41 mouse cellular contexts compared by ENCODE assay signal in genomic region chr16:58683911-58684310, GRCm38 (mm10). TPM values are rescaled to one million over a fixed set of nuclear protein-coding genes. Genes with fewer than 3 reads are reported as not detected.
"Had no signal": no experiment of that assay in that cellular context is flagged by ENCODE, and none has a peak within 500 bp of the region (broad histone marks: within the 10 kb centered on the region; RNA-seq: fewer than 3 reads in every experiment).

No protein-coding gene starts in this region.

- H3K9ac ChIP-seq: forebrain, postnatal 0 days; heart, embryonic 13.5 days; heart, embryonic 15.5 days; hindbrain, embryonic 13.5 days; hindbrain, embryonic 15.5 days; kidney, embryonic 15.5 days; limb, embryonic 12.5 days had no signal

- H3K27me3 ChIP-seq: heart, embryonic 13.5 days; heart, embryonic 15.5 days; hindbrain, embryonic 13.5 days; hindbrain, embryonic 15.5 days; kidney, embryonic 15.5 days; limb, embryonic 12.5 days had no signal

- H3K4me1 ChIP-seq: hindbrain, embryonic 13.5 days; hindbrain, embryonic 15.5 days; kidney, embryonic 15.5 days; limb, embryonic 10.5 days; limb, embryonic 12.5 days had no signal

- H3K9me3 ChIP-seq: heart, embryonic 10.5 days; heart, embryonic 13.5 days; heart, embryonic 15.5 days; hindbrain, embryonic 13.5 days; hindbrain, embryonic 15.5 days; kidney, embryonic 15.5 days; limb, embryonic 10.5 days; limb, embryonic 12.5 days had no signal

- H3K27ac ChIP-seq: heart, embryonic 10.5 days; heart, embryonic 13.5 days; heart, embryonic 15.5 days; hindbrain, embryonic 13.5 days; hindbrain, embryonic 15.5 days; hindbrain, postnatal 0 days; kidney, embryonic 15.5 days; kidney, postnatal 0 days; limb, embryonic 10.5 days; limb, embryonic 12.5 days had no signal

- H3K4me2 ChIP-seq: heart, embryonic 13.5 days; heart, embryonic 15.5 days; hindbrain, embryonic 13.5 days; hindbrain, embryonic 15.5 days; kidney, embryonic 15.5 days; limb, embryonic 12.5 days had no signal

- H3K4me3 ChIP-seq: heart, embryonic 10.5 days; heart, embryonic 13.5 days; heart, embryonic 15.5 days; hindbrain, embryonic 13.5 days; hindbrain, embryonic 15.5 days; kidney, embryonic 15.5 days; limb, embryonic 10.5 days; limb, embryonic 12.5 days had no signal

- DNase-seq: forebrain, postnatal 0 days; gastrocnemius, postnatal 14 days; gastrocnemius, postnatal 36 days; heart, adult 18-20 months; heart, postnatal 14 days; heart, postnatal 36 days; kidney, adult 11 months; kidney, adult 9 months; kidney, postnatal 14 days; kidney, postnatal 36 days; layer of hippocampus, adult 9-11 months; layer of hippocampus, postnatal 36 days had no signal

- ATAC-seq: forebrain, postnatal 0 days; hindbrain, postnatal 0 days; intestine, embryonic 16.5 days had no signal

RNA-seq across cellular contexts. Expression of gene Gpr15, which starts 35.0 kb away (rescaled TPM):
- total RNA-seq: gastrocnemius, adult 18-20 months; gastrocnemius, adult 8-10 months; gastrocnemius, postnatal 14 days; gastrocnemius, postnatal 36 days; heart, adult 18-20 months; heart, adult 8-10 months; heart, postnatal 14 days; heart, postnatal 36 days; hematopoietic stem cell, adult 5-6 weeks; layer of hippocampus, adult 18-20 months; layer of hippocampus, adult 8-10 months; layer of hippocampus, postnatal 14 days; layer of hippocampus, postnatal 36 days; left cerebral cortex, adult 18-20 months; left cerebral cortex, adult 8-10 months; left cerebral cortex, postnatal 14 days; left cerebral cortex, postnatal 36 days had no signal
- polyA plus RNA-seq: forebrain, postnatal 0 days; gonadal fat pad, adult 2 months; heart, embryonic 10.5 days; heart, embryonic 13.5 days; heart, embryonic 15.5 days; hindbrain, embryonic 11.5 days; hindbrain, embryonic 13.5 days; hindbrain, embryonic 15.5 days; hindbrain, postnatal 0 days; intestine, embryonic 14.5 days; kidney, embryonic 15.5 days; kidney, postnatal 0 days; limb, embryonic 10.5 days; limb, embryonic 12.5 days had no signal

RNA-seq across cellular contexts. Expression of gene E330017A01Rik, which starts 45.4 kb away (rescaled TPM):
- total RNA-seq: forebrain, postnatal 0 days; gastrocnemius, adult 18-20 months; gastrocnemius, adult 8-10 months; gastrocnemius, postnatal 14 days; gastrocnemius, postnatal 36 days; heart, adult 18-20 months; heart, adult 8-10 months; heart, postnatal 14 days; heart, postnatal 36 days; hematopoietic stem cell, adult 5-6 weeks; hindbrain, postnatal 0 days; layer of hippocampus, adult 18-20 months; layer of hippocampus, adult 8-10 months; layer of hippocampus, postnatal 14 days; layer of hippocampus, postnatal 36 days; left cerebral cortex, adult 18-20 months; left cerebral cortex, adult 8-10 months; left cerebral cortex, postnatal 14 days; left cerebral cortex, postnatal 36 days had no signal
- polyA plus RNA-seq: forebrain, postnatal 0 days; gonadal fat pad, adult 2 months; heart, embryonic 10.5 days; heart, embryonic 13.5 days; heart, embryonic 15.5 days; heart, postnatal 0 days; hindbrain, embryonic 11.5 days; hindbrain, embryonic 13.5 days; hindbrain, postnatal 0 days; intestine, embryonic 14.5 days; intestine, embryonic 16.5 days; kidney, adult 2 months; kidney, embryonic 15.5 days; kidney, postnatal 0 days; large intestine, adult 2 months; limb, embryonic 10.5 days; limb, embryonic 12.5 days; limb, embryonic 14.5 days had no signal
